In the genomic region with DNA sequence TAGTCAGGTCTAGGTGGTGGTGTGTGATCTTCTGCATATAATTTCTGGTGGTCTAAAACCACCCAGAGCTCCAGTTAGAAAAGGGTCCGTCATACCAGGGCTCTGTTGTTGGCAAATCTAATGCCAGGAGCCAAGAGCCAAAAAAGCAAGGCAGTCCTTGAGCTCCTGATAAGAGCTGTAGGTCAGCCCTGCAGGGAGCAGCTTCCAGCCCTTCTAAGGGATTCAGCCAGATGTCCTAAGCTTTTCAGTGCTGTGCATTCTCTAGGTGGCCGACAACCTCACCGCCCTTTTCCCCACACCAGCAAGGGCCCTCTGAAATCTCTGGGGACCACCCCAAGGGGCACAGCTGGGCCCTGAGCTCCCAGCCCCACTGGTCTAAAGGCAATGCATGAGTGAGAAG, we compare ENCODE assay signal across 29 mouse cellular contexts. TPM values are rescaled to one million over a fixed set of nuclear protein-coding genes. Genes with fewer than 3 reads are reported as not detected.
DNase-seq lines count a peak whose midpoint lies in the region; ATAC-seq and TF ChIP-seq lines count a peak whose summit lies in the region.
"Had no signal": no experiment of that assay in that cellular context is flagged by ENCODE, and none has a peak within 500 bp of the region (broad histone marks: within the 10 kb centered on the region; RNA-seq: fewer than 3 reads in every experiment).

No protein-coding gene starts in this region.

- H3K36me3 ChIP-seq in heart, embryonic 12.5 days: peaks cover 15% of the 10 kb centered on the region; the same call in 1 of the 2 replicates
- no peaks in the 10 kb centered on the region for H3K36me3 ChIP-seq in heart, adult 2 months (ENCODE audit: control insufficient read depth, insufficient read depth, low read length)
- H3K36me3 ChIP-seq in stomach, embryonic 16.5 days (ENCODE audit: control insufficient read depth, insufficient read depth, low read length): no peaks in the 10 kb centered on the region
- peaks cover 10% of the 10 kb centered on the region for H3K36me3 ChIP-seq in forebrain, embryonic 11.5 days (ENCODE audit: control insufficient read depth, insufficient read depth, low read length)
- H3K36me3 ChIP-seq: intestine, embryonic 15.5 days had no signal

- TF ChIP-seq POLR2A in heart, adult 2 months (IDR thresholded peaks at IDR 0.05; ENCODE audit: insufficient read depth, low read depth, low read length): no peak

- H3K4me1 ChIP-seq in heart, embryonic 12.5 days (replicated peaks): peaks cover 7% of the 10 kb centered on the region
- H3K4me1 ChIP-seq in heart, adult 2 months (ENCODE audit: control insufficient read depth, insufficient read depth, low read length): peaks cover 4% of the 10 kb centered on the region; the same call in 1 of the 2 replicates
- H3K4me1 ChIP-seq in stomach, embryonic 16.5 days (ENCODE audit: control insufficient read depth, insufficient read depth, low read length): peaks cover 7% of the 10 kb centered on the region; the same call in 1 of the 2 replicates
- 0 out of 2 replicates have a peak, but pooled peaks cover 1% of the 10 kb centered on the region for H3K4me1 ChIP-seq in forebrain, embryonic 11.5 days (replicated peaks; ENCODE audit: control insufficient read depth, insufficient read depth, low read length)
- H3K4me1 ChIP-seq: forebrain, embryonic 13.5 days; intestine, embryonic 15.5 days; liver, embryonic 13.5 days; stomach, embryonic 15.5 days had no signal

- 0 out of 2 replicates have a peak overlapping the region, but pooled peaks have one; percentile 13 for H3K9ac ChIP-seq in heart, embryonic 12.5 days
- H3K9ac ChIP-seq in heart, adult 2 months (ENCODE audit: low read depth, low read length): no peak overlapping the region
- H3K9ac ChIP-seq in stomach, embryonic 16.5 days (ENCODE audit: low read length): no peak overlapping the region
- no peak overlapping the region for H3K9ac ChIP-seq in forebrain, embryonic 11.5 days (ENCODE audit: low read length)
- H3K9ac ChIP-seq: embryonic facial prominence, embryonic 15.5 days; forebrain, embryonic 13.5 days; hindbrain, embryonic 12.5 days; intestine, embryonic 15.5 days; liver, embryonic 13.5 days; midbrain, embryonic 15.5 days; stomach, embryonic 15.5 days had no signal

- TF ChIP-seq CTCF in heart, adult 2 months (IDR thresholded peaks at IDR 0.05): no peak

- no peak overlapping the region for H3K4me2 ChIP-seq in heart, embryonic 12.5 days
- H3K4me2 ChIP-seq in stomach, embryonic 16.5 days (ENCODE audit: low read depth, low read length): no peak overlapping the region
- no peak overlapping the region for H3K4me2 ChIP-seq in forebrain, embryonic 11.5 days (ENCODE audit: low read depth, low read length, severe bottlenecking)
- H3K4me2 ChIP-seq: embryonic facial prominence, embryonic 15.5 days; forebrain, embryonic 13.5 days; hindbrain, embryonic 12.5 days; intestine, embryonic 15.5 days; liver, embryonic 13.5 days; midbrain, embryonic 15.5 days; stomach, embryonic 15.5 days had no signal

- H3K4me3 ChIP-seq in heart, embryonic 12.5 days: no peak overlapping the region
- H3K4me3 ChIP-seq in heart, adult 2 months: no peak overlapping the region
- no peak overlapping the region for H3K4me3 ChIP-seq in stomach, embryonic 16.5 days (replicated peaks; ENCODE audit: low read length)
- H3K4me3 ChIP-seq in forebrain, embryonic 11.5 days (ENCODE audit: low read depth, low read length): no peak overlapping the region
- H3K4me3 ChIP-seq: embryonic facial prominence, embryonic 15.5 days; forebrain, embryonic 13.5 days; hindbrain, embryonic 12.5 days; intestine, embryonic 15.5 days; liver, embryonic 13.5 days; midbrain, embryonic 10.5 days; midbrain, embryonic 15.5 days; stomach, embryonic 15.5 days had no signal

- H3K79me2 ChIP-seq in heart, adult 2 months (replicated peaks; ENCODE audit: control insufficient read depth, insufficient read depth, low read length): no peaks in the 10 kb centered on the region

- no peaks in the 10 kb centered on the region for H3K27me3 ChIP-seq in heart, embryonic 12.5 days (replicated peaks)
- H3K27me3 ChIP-seq in heart, adult 2 months (ENCODE audit: control insufficient read depth, insufficient read depth, low read length): no peaks in the 10 kb centered on the region
- H3K27me3 ChIP-seq in stomach, embryonic 16.5 days (ENCODE audit: control insufficient read depth, insufficient read depth, low read length): no peaks in the 10 kb centered on the region
- H3K27me3 ChIP-seq in forebrain, embryonic 11.5 days (ENCODE audit: control insufficient read depth, insufficient read depth, low read length): no peaks in the 10 kb centered on the region
- H3K27me3 ChIP-seq: embryonic facial prominence, embryonic 15.5 days; forebrain, embryonic 13.5 days; hindbrain, embryonic 12.5 days; intestine, embryonic 15.5 days; liver, embryonic 13.5 days; midbrain, embryonic 15.5 days; Patski; stomach, embryonic 15.5 days had no signal

- no peak overlapping the region for H3K27ac ChIP-seq in heart, embryonic 12.5 days (ENCODE audit: poor library complexity, severe bottlenecking)
- H3K27ac ChIP-seq in heart, adult 2 months: no peak overlapping the region
- peak overlapping the region; percentile 77; the same call in 1 of the 2 replicates for H3K27ac ChIP-seq in stomach, embryonic 16.5 days (ENCODE audit: low read length)
- no peak overlapping the region for H3K27ac ChIP-seq in forebrain, embryonic 11.5 days (ENCODE audit: low read depth, low read length)
- H3K27ac ChIP-seq: forebrain, embryonic 13.5 days; hindbrain, embryonic 12.5 days; hindbrain, postnatal 0 days; intestine, embryonic 15.5 days; kidney, postnatal 0 days; liver, embryonic 13.5 days; midbrain, embryonic 10.5 days; midbrain, embryonic 15.5 days had no signal

- no peaks in the 10 kb centered on the region for H3K9me3 ChIP-seq in heart, embryonic 12.5 days (replicated peaks)
- no peaks in the 10 kb centered on the region for H3K9me3 ChIP-seq in stomach, embryonic 16.5 days (replicated peaks; ENCODE audit: control insufficient read depth, low read length)
- no peaks in the 10 kb centered on the region for H3K9me3 ChIP-seq in forebrain, embryonic 11.5 days (ENCODE audit: control insufficient read depth, low read length)
- H3K9me3 ChIP-seq: embryonic facial prominence, embryonic 15.5 days; forebrain, embryonic 13.5 days; hindbrain, embryonic 12.5 days; intestine, embryonic 15.5 days; liver, embryonic 13.5 days; midbrain, embryonic 10.5 days; midbrain, embryonic 15.5 days; stomach, embryonic 15.5 days had no signal

- DNase-seq in heart, adult 2 months: no peak
- DNase-seq in ovary, postnatal 36 days (ENCODE audit: low spot score): peak; percentile 30
- no peak for DNase-seq in ovary, postnatal 10 days (ENCODE audit: low spot score)
- DNase-seq in adrenal gland, postnatal 10 days: peak; percentile 51
- DNase-seq in forebrain, embryonic 11.5 days (ENCODE audit: low spot score): no peak
- DNase-seq: cerebellum, adult 2 months; cerebellum, postnatal 14 days; gastrocnemius, postnatal 14 days; heart, adult 18-20 months; kidney, adult 2 months; kidney, postnatal 4 days; liver, embryonic 13.5 days; lung, adult 18-20 months; retina, postnatal 1 day; right cerebral cortex, postnatal 14 days; thymus, adult 18-20 months; thymus, postnatal 25 days had no signal

- WGBS in heart, embryonic 12.5 days: 64% methylated on average over 3 of the region's 3 CpGs
- WGBS in heart, adult 2 months: 48% methylated on average over 3 of the region's 3 CpGs
- WGBS in stomach, embryonic 16.5 days: 87% methylated on average over 3 of the region's 3 CpGs
- 92% methylated on average over 3 of the region's 3 CpGs for WGBS in forebrain, embryonic 11.5 days

- ATAC-seq in heart, embryonic 12.5 days (ENCODE audit: insufficient number of reproducible peaks, low FRiP score): no peak
- no peak for ATAC-seq in stomach, embryonic 16.5 days (ENCODE audit: insufficient read depth, low FRiP score)
- no peak for ATAC-seq in forebrain, embryonic 11.5 days (replicated peaks; ENCODE audit: low FRiP score)
- ATAC-seq: forebrain, embryonic 13.5 days; hindbrain, postnatal 0 days; intestine, embryonic 15.5 days; midbrain, embryonic 15.5 days; Patski had no signal

- TF ChIP-seq EP300 in heart, adult 2 months (IDR thresholded peaks at IDR 0.05; ENCODE audit: insufficient read depth, low read depth, low read length): no peak

- intact Hi-C loops in heart, adult 2 months (cut with DNase I): no loop called here

RNA-seq across cellular contexts. Expression of gene Nectin1, which starts 52.2 kb away (rescaled TPM):
- polyA plus RNA-seq in heart, embryonic 12.5 days (2016; fragmentation: Nextera tagmentation; extraction: Ambion mirVana): 1.9 and 2.1 TPM in 2 replicates
- total RNA-seq in heart, adult 2 months (2021): 1 to 10 TPM; 2.0 to 4.6 TPM
- polyA plus RNA-seq in heart, adult 2 months (2012; rRNA removed): 2.4 and 2.9 TPM in 2 replicates
- total RNA-seq in adrenal gland, postnatal 10 days (2021): 10 to 100 TPM; 18.2 to 21.7 TPM
- polyA plus RNA-seq in stomach, embryonic 16.5 days (2015; fragmentation: Nextera tagmentation; extraction: Ambion mirVana): 8.9 and 9.5 TPM in 2 replicates
- polyA plus RNA-seq in forebrain, embryonic 11.5 days (2014; fragmentation: Nextera tagmentation; extraction: Ambion mirVana): 12.3 and 12.4 TPM in 2 replicates

Comparison
In these comparisons a context has a peak if more than half of its experiments do, and no peak if none do; other contexts are left out.
1. DNase-seq: peak in ovary, postnatal 36 days (single experiment) and adrenal gland, postnatal 10 days (single experiment); none in heart, adult 2 months (0 of 2), ovary, postnatal 10 days (single experiment) and forebrain, embryonic 11.5 days (single experiment).